Mouse (Mus musculus): ENCODE measurements around the gene B3gnt7. TPM values are rescaled to one million over a fixed set of nuclear protein-coding genes. Genes with fewer than 3 reads are reported as not detected.

The B3gnt7 gene
- polyA plus RNA-seq, 1 experiment from 2014 or later: 9.3 TPM

DNA sequence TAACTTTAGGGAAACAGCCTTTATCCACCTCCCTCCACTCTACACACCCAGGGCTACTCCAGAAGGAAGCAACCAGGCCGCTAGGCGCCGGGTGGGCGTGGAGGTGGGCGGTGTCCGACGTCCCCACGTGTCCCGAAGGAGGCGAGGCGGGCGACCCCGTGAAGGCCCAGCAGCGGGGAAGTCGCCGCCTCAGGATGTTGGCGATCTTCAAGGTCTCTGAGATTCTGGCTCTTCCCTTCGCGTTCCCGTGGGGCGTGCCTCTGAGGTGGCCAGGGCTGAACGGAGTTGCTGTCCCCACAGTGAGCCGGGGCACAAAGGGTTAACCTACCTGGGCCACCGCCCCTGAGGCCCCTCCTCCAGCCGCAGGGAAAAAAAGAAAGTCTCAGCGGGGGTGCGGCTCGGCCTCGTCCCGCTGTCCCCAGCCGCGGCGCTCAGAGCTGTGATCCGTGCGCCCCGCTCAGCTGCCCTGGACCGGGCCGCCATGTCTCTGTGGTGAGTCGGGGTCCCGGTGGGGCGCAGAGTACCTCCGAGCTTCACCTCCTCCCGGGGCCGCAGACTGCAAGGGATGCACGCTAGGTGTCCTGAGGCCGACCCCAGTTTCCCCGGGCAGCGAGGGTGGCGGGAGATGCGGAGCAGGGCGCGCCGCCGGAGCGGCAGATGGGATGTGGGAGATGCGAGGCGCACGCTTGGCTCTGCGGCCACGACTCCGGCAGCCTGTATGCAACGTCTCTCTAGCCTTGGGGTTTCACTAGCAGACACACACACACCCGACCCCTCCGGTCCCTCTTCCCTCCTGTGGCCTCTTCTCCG is 636 bp downstream of the B3gnt7 start:
- Histone ChIP-seq H3K27ac (replicated peaks) (no peak overlapping the region; the same call in 1 of the 2 replicates), H3K4me1 (replicated peaks; ENCODE audit: control insufficient read depth, insufficient read depth) (no peaks in the 10 kb centered on the region), H3K9me3 (ENCODE audit: control insufficient read depth, low read length) (no peaks in the 10 kb centered on the region), H3K4me3 (ENCODE audit: low read depth, low read length) (peak overlapping the region; percentile 55), H3K27me3 (ENCODE audit: control insufficient read depth, insufficient read depth, low read length) (no peaks in the 10 kb centered on the region; the same call in 1 of the 2 replicates), H3K36me3 (ENCODE audit: control insufficient read depth, insufficient read depth, low read length) (no peaks in the 10 kb centered on the region; the same call in 1 of the 2 replicates), H3K9ac (ENCODE audit: low read length) (peak overlapping the region; percentile 43), H3K4me2 (replicated peaks; ENCODE audit: low read depth) (peak overlapping the region; percentile 90)
- peak; percentile 79 for ATAC-seq (ENCODE audit: low FRiP score, low TSS enrichment)
- under 1% methylated on average over 62 of the region's 65 CpGs for WGBS
- TF ChIP-seq CTCF (IDR thresholded peaks at IDR 0.05; ENCODE audit: low read depth) (peak; percentile 43), EP300 (optimal IDR thresholded peaks at IDR 0.05) (no peak)
- peak; percentile 85 for DNase-seq (ENCODE audit: low spot score)

DNA sequence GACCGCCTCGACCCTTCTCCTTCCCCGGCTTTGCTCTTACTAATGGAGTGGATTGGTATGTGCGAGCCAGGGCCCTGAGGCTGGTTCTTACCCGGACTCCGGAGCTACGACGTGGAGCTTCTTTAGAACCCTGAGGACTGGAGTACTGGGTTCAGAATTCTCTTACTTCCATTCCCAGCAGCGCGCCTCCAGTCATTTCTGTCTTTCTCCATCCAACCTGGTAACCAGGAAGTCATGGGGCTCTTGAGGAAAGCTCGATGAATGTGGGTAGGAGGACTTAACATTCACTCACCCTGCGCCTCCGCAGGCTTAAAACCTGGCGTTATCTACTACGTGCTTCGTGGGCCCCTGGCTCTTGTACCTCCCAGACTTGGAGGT is 1.2 kb downstream of the B3gnt7 start:
- DNase-seq (ENCODE audit: low spot score) (no peak), ATAC-seq (ENCODE audit: low FRiP score, low TSS enrichment) (no peak)
- Histone ChIP-seq H3K9me3 (ENCODE audit: control insufficient read depth, low read length) (no peaks in the 10 kb centered on the region), H3K27me3 (ENCODE audit: control insufficient read depth, insufficient read depth, low read length) (no peaks in the 10 kb centered on the region; the same call in 1 of the 2 replicates), H3K4me1 (replicated peaks; ENCODE audit: control insufficient read depth, insufficient read depth) (no peaks in the 10 kb centered on the region), H3K27ac (replicated peaks) (no peak overlapping the region), H3K9ac (ENCODE audit: low read length) (peak overlapping the region; percentile 43), H3K36me3 (ENCODE audit: control insufficient read depth, insufficient read depth, low read length) (no peaks in the 10 kb centered on the region; the same call in 1 of the 2 replicates), H3K4me2 (replicated peaks; ENCODE audit: low read depth) (peak overlapping the region; percentile 90), H3K4me3 (ENCODE audit: low read depth, low read length) (peak overlapping the region; percentile 55)
- 6% methylated on average over 16 of the region's 16 CpGs for WGBS
- TF ChIP-seq CTCF (IDR thresholded peaks at IDR 0.05; ENCODE audit: low read depth): no peak
- TF ChIP-seq EP300 (optimal IDR thresholded peaks at IDR 0.05): no peak

- Histone ChIP-seq H3K4me3 (ENCODE audit: low read depth, low read length) (no peak overlapping the region), H3K9me3 (ENCODE audit: control insufficient read depth, low read length) (no peaks in the 10 kb centered on the region), H3K4me2 (replicated peaks; ENCODE audit: low read depth) (no peak overlapping the region), H3K27ac (replicated peaks) (no peak overlapping the region), H3K4me1 (replicated peaks; ENCODE audit: control insufficient read depth, insufficient read depth) (no peaks in the 10 kb centered on the region), H3K27me3 (ENCODE audit: control insufficient read depth, insufficient read depth, low read length) (no peaks in the 10 kb centered on the region; the same call in 1 of the 2 replicates), H3K36me3 (ENCODE audit: control insufficient read depth, insufficient read depth, low read length) (no peaks in the 10 kb centered on the region; the same call in 1 of the 2 replicates), H3K9ac (ENCODE audit: low read length) (no peak overlapping the region)
- DNase-seq (ENCODE audit: low spot score) (no peak), ATAC-seq (ENCODE audit: low FRiP score, low TSS enrichment) (no peak)
- 79% methylated on average over 3 of the region's 3 CpGs for WGBS
- TF ChIP-seq EP300 (optimal IDR thresholded peaks at IDR 0.05) (no peak), CTCF (IDR thresholded peaks at IDR 0.05; ENCODE audit: low read depth) (no peak)
Measured at GRCm38 (mm10) chr1:86306686-86307085, 4.1 kb downstream of the B3gnt7 start.

GRCm38 (mm10) chr1:86307177-86307762 is 4.6 kb downstream of the B3gnt7 start:
- Histone ChIP-seq H3K9ac (ENCODE audit: low read length) (no peak overlapping the region), H3K9me3 (ENCODE audit: control insufficient read depth, low read length) (no peaks in the 10 kb centered on the region), H3K27me3 (ENCODE audit: control insufficient read depth, insufficient read depth, low read length) (no peaks in the 10 kb centered on the region; the same call in 1 of the 2 replicates), H3K27ac (replicated peaks) (no peak overlapping the region), H3K4me2 (replicated peaks; ENCODE audit: low read depth) (no peak overlapping the region), H3K36me3 (ENCODE audit: control insufficient read depth, insufficient read depth, low read length) (no peaks in the 10 kb centered on the region; the same call in 1 of the 2 replicates), H3K4me3 (ENCODE audit: low read depth, low read length) (no peak overlapping the region), H3K4me1 (replicated peaks; ENCODE audit: control insufficient read depth, insufficient read depth) (no peaks in the 10 kb centered on the region)
- 83% methylated on average over 7 of the region's 7 CpGs for WGBS
- ATAC-seq (ENCODE audit: low FRiP score, low TSS enrichment) (no peak), DNase-seq (ENCODE audit: low spot score) (no peak)
- TF ChIP-seq CTCF (IDR thresholded peaks at IDR 0.05; ENCODE audit: low read depth) (no peak), EP300 (optimal IDR thresholded peaks at IDR 0.05) (no peak)

DNA sequence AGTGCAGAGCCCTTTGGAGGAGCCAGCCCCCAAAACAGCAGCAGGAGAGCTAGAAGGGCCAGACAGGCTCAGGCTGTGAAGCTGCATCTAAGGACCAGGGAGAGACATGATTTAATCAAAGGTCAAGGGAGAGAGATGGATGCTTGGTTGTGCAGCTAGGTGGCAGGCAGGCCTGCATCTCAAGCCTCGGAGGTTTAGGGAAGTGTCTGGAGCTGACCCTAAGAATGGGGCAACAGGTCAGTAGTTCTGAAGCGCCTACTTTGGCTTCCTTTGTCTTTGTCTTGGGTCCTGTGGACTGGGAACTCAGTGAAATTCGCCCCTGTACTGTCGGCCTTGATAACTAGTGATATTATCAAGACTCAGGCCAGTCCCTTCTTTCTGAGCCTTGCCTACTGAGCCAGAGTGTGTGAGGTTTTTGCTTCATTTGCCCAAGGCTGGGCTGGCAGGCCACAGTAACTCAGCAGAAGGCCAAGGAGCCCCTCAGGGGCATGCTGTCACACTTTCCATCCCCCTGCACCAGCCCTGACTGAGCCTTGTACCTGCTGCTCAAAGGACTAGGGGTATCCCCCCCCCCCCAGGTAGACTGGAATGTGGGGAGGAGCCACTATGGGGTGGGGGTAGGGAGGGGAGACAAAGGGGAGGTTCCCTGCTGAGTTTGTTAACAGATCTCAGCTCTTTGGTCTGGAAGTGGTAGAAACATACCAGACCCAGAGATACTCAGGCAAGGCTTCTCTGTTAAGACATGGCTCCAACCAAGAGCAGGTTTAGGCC is 5.4 kb downstream of the B3gnt7 start:
- Histone ChIP-seq H3K4me1 (replicated peaks; ENCODE audit: control insufficient read depth, insufficient read depth) (no peaks in the 10 kb centered on the region), H3K27ac (replicated peaks) (no peak overlapping the region), H3K4me2 (replicated peaks; ENCODE audit: low read depth) (no peak overlapping the region), H3K36me3 (ENCODE audit: control insufficient read depth, insufficient read depth, low read length) (no peaks in the 10 kb centered on the region; the same call in 1 of the 2 replicates), H3K9me3 (ENCODE audit: control insufficient read depth, low read length) (no peaks in the 10 kb centered on the region), H3K4me3 (ENCODE audit: low read depth, low read length) (no peak overlapping the region), H3K9ac (ENCODE audit: low read length) (no peak overlapping the region), H3K27me3 (ENCODE audit: control insufficient read depth, insufficient read depth, low read length) (no peaks in the 10 kb centered on the region; the same call in 1 of the 2 replicates)
- ATAC-seq (ENCODE audit: low FRiP score, low TSS enrichment) (no peak), DNase-seq (ENCODE audit: low spot score) (no peak)
- 60% methylated on average over 4 of the region's 4 CpGs for WGBS
- TF ChIP-seq CTCF (IDR thresholded peaks at IDR 0.05; ENCODE audit: low read depth) (no peak; the same call in 1 of the 2 replicates), EP300 (optimal IDR thresholded peaks at IDR 0.05) (no peak)

Data from stomach, postnatal 0 days (tissue).